ENCODE assay signal across 1 mouse cellular context in the genomic region with DNA sequence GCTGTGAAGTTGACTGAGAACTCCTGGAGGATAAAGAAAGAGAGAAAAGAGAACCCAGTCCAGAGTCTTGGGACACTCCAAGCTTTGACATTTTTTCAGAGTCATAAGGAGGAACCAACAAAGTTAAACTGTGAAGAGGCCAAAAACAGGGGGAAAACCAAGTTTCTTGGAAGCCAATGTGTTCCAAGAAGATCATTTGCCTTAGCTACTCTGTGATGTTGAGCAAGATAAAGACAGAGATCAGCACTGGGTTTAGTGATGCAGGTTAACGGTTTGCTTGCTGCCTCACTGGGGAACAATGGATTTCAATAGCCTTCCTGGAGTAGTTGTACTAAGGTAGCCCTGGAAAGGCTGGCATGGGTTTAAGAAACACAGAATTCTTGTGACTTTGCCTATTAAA.
TF ChIP-seq lines count a peak whose summit lies in the region.

No protein-coding gene starts in this region.

TF ChIP-seq in MEL, 35 proteins besides CTCF, POLR2A, EP300 and RAD21:
- TF ChIP-seq TBP (IDR thresholded peaks at IDR 0.05; ENCODE audit: low read depth, low read length) (no peak), GABPA (IDR thresholded peaks at IDR 0.05; ENCODE audit: low read depth, low read length) (no peak), POLR2AphosphoS2 (IDR thresholded peaks at IDR 0.05; ENCODE audit: low read length) (no peak), ETS1 (IDR thresholded peaks at IDR 0.05; ENCODE audit: low read depth, low read length) (0 out of 2 replicates have a peak, but pooled peaks have one; percentile 28), CHD2 (IDR thresholded peaks at IDR 0.05; ENCODE audit: low read length) (no peak), MEF2A (IDR thresholded peaks at IDR 0.05; ENCODE audit: extremely low read depth, insufficient replicate concordance, low read depth, low read length, poor library complexity, severe bottlenecking) (no peak), KAT2A (conservative IDR thresholded peaks at IDR 0.05; ENCODE audit: low read depth, low read length) (no peak), MAX (IDR thresholded peaks at IDR 0.05; ENCODE audit: low read length) (no peak), RCOR1 (IDR thresholded peaks at IDR 0.05; ENCODE audit: low read depth, low read length) (no peak), MYC (IDR thresholded peaks at IDR 0.05; ENCODE audit: low read depth, low read length) (no peak), E2F4 (IDR thresholded peaks at IDR 0.05; ENCODE audit: borderline replicate concordance, low read depth, low read length) (no peak), CHD1 (IDR thresholded peaks at IDR 0.05; ENCODE audit: low read depth, low read length) (no peak), TAL1 (IDR thresholded peaks at IDR 0.05; ENCODE audit: low read length) (peak; percentile 45), SIN3A (IDR thresholded peaks at IDR 0.05; ENCODE audit: low read length) (no peak), MXI1 (IDR thresholded peaks at IDR 0.05; ENCODE audit: low read depth, low read length) (no peak), GATA1 (IDR thresholded peaks at IDR 0.05; ENCODE audit: low read depth, low read length) (0 out of 2 replicates have a peak, but pooled peaks have one; percentile 15), ZC3H11A (IDR thresholded peaks at IDR 0.05; ENCODE audit: low read depth, low read length) (no peak), JUND (IDR thresholded peaks at IDR 0.05; ENCODE audit: low read depth, low read length) (no peak), USF2 (IDR thresholded peaks at IDR 0.05; ENCODE audit: borderline replicate concordance in 1 of 2, insufficient read depth in 1 of 2, low read depth in 1 of 2, low read length in 2 of 2) (no peak), MAFK (IDR thresholded peaks at IDR 0.05; ENCODE audit: borderline replicate concordance, low read depth, low read length) (no peak), BHLHE40 (IDR thresholded peaks at IDR 0.05; ENCODE audit: borderline replicate concordance, low read depth, low read length) (no peak), ELF1 (IDR thresholded peaks at IDR 0.05; ENCODE audit: low read depth, low read length) (no peak), ZNF384 (IDR thresholded peaks at IDR 0.05; ENCODE audit: low read depth, low read length) (no peak), MYB (IDR thresholded peaks at IDR 0.05; ENCODE audit: low read depth, low read length) (0 out of 2 replicates have a peak, but pooled peaks have one; percentile 18), MAZ (IDR thresholded peaks at IDR 0.05; ENCODE audit: low read depth, low read length) (no peak), USF1 (IDR thresholded peaks at IDR 0.05; ENCODE audit: low read depth, low read length) (no peak), NELFE (IDR thresholded peaks at IDR 0.05; ENCODE audit: low read depth, low read length) (no peak), UBTF (IDR thresholded peaks at IDR 0.05; ENCODE audit: borderline replicate concordance, insufficient read depth, low read depth, low read length) (no peak), POLR2AphosphoS5 (IDR thresholded peaks at IDR 0.05; ENCODE audit: borderline replicate concordance, low read depth, low read length) (no peak), HCFC1 (IDR thresholded peaks at IDR 0.05; ENCODE audit: low read depth, low read length) (no peak), SMC3 (IDR thresholded peaks at IDR 0.05; ENCODE audit: low read depth, low read length) (no peak), ZMIZ1 (IDR thresholded peaks at IDR 0.05; ENCODE audit: low read depth, low read length) (no peak), TCF12 (IDR thresholded peaks at IDR 0.05; ENCODE audit: low read depth, low read length) (peak; percentile 36; the same call in 1 of the 2 replicates), ZKSCAN1 (IDR thresholded peaks at IDR 0.05; ENCODE audit: low read depth, low read length) (no peak)
